Mouse (Mus musculus): ENCODE data around the gene Umodl1. TPM values are rescaled to one million over a fixed set of nuclear protein-coding genes. Genes with fewer than 3 reads are reported as not detected.

Umodl1 gene
- total RNA-seq (2012; rRNA removed) (not detected in 2 replicates), polyA plus RNA-seq (2012; ENCODE audit: insufficient read depth in 1 of 2, insufficient read length in 2 of 2, low read depth in 1 of 2, low replicate concordance in 2 of 2, missing spikeins in 1 of 2) (not detected)

GRCm38 (mm10) chr17:30954340-30954739, at the start of gene Umodl1:
TSS of gene Umodl1 (plus strand) at chr17:30954640.
- TF ChIP-seq ETS1 (IDR thresholded peaks at IDR 0.05; ENCODE audit: low read depth, low read length), result no peak
- TF ChIP-seq CHD2 (IDR thresholded peaks at IDR 0.05; ENCODE audit: low read length), result no peak
- Histone ChIP-seq H3K4me3 (ENCODE audit: control insufficient read depth in 1 of 2, insufficient read depth in 1 of 2, low read depth in 2 of 2, low read length in 2 of 2) (no peak within 1 kb of the TSS), H3K9me3 (replicated peaks; ENCODE audit: insufficient read depth, low read length) (no peaks in the 10 kb centered on the region), H3K9ac (ENCODE audit: control insufficient read depth, low read depth, low read length, poor library complexity, severe bottlenecking) (no peak within 1 kb of the TSS), H3K4me1 (ENCODE audit: control insufficient read depth in 1 of 2, insufficient read depth in 2 of 2, low read length in 2 of 2) (no peaks in the 10 kb centered on the region), H3K27ac (ENCODE audit: control insufficient read depth, low read depth, low read length) (no peak within 1 kb of the TSS), H3K79me2 (ENCODE audit: control insufficient read depth, insufficient read depth, low read length, poor library complexity) (no peaks in the 10 kb centered on the region), H3K27me3 (ENCODE audit: control insufficient read depth in 1 of 2, insufficient read depth in 2 of 2, low read length in 2 of 2) (no peaks in the 10 kb centered on the region), H3K36me3 (ENCODE audit: control insufficient read depth in 1 of 2, insufficient read depth in 2 of 2, low read length in 2 of 2) (no peaks in the 10 kb centered on the region)
- DNase-seq (ENCODE audit: low read depth, low spot score), result no peak

- H3K4me3 ChIP-seq (ENCODE audit: control insufficient read depth in 1 of 2, insufficient read depth in 1 of 2, low read depth in 2 of 2, low read length in 2 of 2), result no peak overlapping the region
- no peak overlapping the region for H3K9ac ChIP-seq (ENCODE audit: control insufficient read depth, low read depth, low read length, poor library complexity, severe bottlenecking)
- no peaks in the 10 kb centered on the region for H3K27me3 ChIP-seq (ENCODE audit: control insufficient read depth in 1 of 2, insufficient read depth in 2 of 2, low read length in 2 of 2)
- H3K4me1 ChIP-seq (ENCODE audit: control insufficient read depth in 1 of 2, insufficient read depth in 2 of 2, low read length in 2 of 2), result no peaks in the 10 kb centered on the region
- no peaks in the 10 kb centered on the region for H3K79me2 ChIP-seq (ENCODE audit: control insufficient read depth, insufficient read depth, low read length, poor library complexity)
- H3K36me3 ChIP-seq (ENCODE audit: control insufficient read depth in 1 of 2, insufficient read depth in 2 of 2, low read length in 2 of 2), result no peaks in the 10 kb centered on the region
- no peak for TF ChIP-seq CTCF (IDR thresholded peaks at IDR 0.05 in 2 of 3, conservative IDR thresholded peaks at IDR 0.05 in 1 of 3; ENCODE audit: control insufficient read depth in 1 of 3, insufficient read depth in 1 of 3, low read depth in 2 of 3, low read length in 3 of 3, poor library complexity in 1 of 3, severe bottlenecking in 1 of 3)
- TF ChIP-seq ELF1 (IDR thresholded peaks at IDR 0.05; ENCODE audit: low read depth, low read length), result no peak
- TF ChIP-seq MYB (IDR thresholded peaks at IDR 0.05; ENCODE audit: low read depth, low read length), result no peak
- no peak for TF ChIP-seq MYC (IDR thresholded peaks at IDR 0.05; ENCODE audit: low read depth, low read length)
- no peak for TF ChIP-seq TAL1 (IDR thresholded peaks at IDR 0.05; ENCODE audit: low read length)
- TF ChIP-seq BHLHE40 (IDR thresholded peaks at IDR 0.05; ENCODE audit: borderline replicate concordance, low read depth, low read length), result no peak
- no peak for TF ChIP-seq CHD2 (IDR thresholded peaks at IDR 0.05; ENCODE audit: low read length)
- TF ChIP-seq USF1 (IDR thresholded peaks at IDR 0.05; ENCODE audit: low read depth, low read length), result no peak
- no peak for TF ChIP-seq KAT2A (conservative IDR thresholded peaks at IDR 0.05; ENCODE audit: low read depth, low read length)
- TF ChIP-seq USF2 (IDR thresholded peaks at IDR 0.05; ENCODE audit: borderline replicate concordance in 1 of 2, insufficient read depth in 1 of 2, low read depth in 1 of 2, low read length in 2 of 2), result no peak
- TF ChIP-seq MXI1 (IDR thresholded peaks at IDR 0.05; ENCODE audit: low read depth, low read length), result no peak
- DNase-seq (ENCODE audit: low read depth, low spot score), result no peak
- no peak overlapping the region for H3K27ac ChIP-seq (ENCODE audit: control insufficient read depth, low read depth, low read length)
- H3K9me3 ChIP-seq (replicated peaks; ENCODE audit: insufficient read depth, low read length), result no peaks in the 10 kb centered on the region
These were observed 46.9 kb upstream of the Umodl1 start for GRCm38 (mm10) chr17:30907577-30907976.

GRCm38 (mm10) chr17:30910866-30911731, 43.3 kb upstream of the Umodl1 start:
- TF ChIP-seq MAZ (IDR thresholded peaks at IDR 0.05; ENCODE audit: low read depth, low read length) (no peak), RCOR1 (IDR thresholded peaks at IDR 0.05; ENCODE audit: low read depth, low read length) (no peak), CHD1 (IDR thresholded peaks at IDR 0.05; ENCODE audit: low read depth, low read length) (no peak), TAL1 (IDR thresholded peaks at IDR 0.05; ENCODE audit: low read length) (no peak), ZMIZ1 (IDR thresholded peaks at IDR 0.05; ENCODE audit: low read depth, low read length) (no peak), MEF2A (IDR thresholded peaks at IDR 0.05; ENCODE audit: extremely low read depth, insufficient replicate concordance, low read depth, low read length, poor library complexity, severe bottlenecking) (no peak), CHD2 (IDR thresholded peaks at IDR 0.05; ENCODE audit: low read length) (no peak), MXI1 (IDR thresholded peaks at IDR 0.05; ENCODE audit: low read depth, low read length) (no peak), ELF1 (IDR thresholded peaks at IDR 0.05; ENCODE audit: low read depth, low read length) (no peak), SIN3A (IDR thresholded peaks at IDR 0.05; ENCODE audit: low read length) (no peak)
- Histone ChIP-seq H3K4me3 (ENCODE audit: control insufficient read depth in 1 of 2, insufficient read depth in 1 of 2, low read depth in 2 of 2, low read length in 2 of 2) (no peak overlapping the region), H3K9me3 (replicated peaks; ENCODE audit: insufficient read depth, low read length) (no peaks in the 10 kb centered on the region), H3K79me2 (ENCODE audit: control insufficient read depth, insufficient read depth, low read length, poor library complexity) (no peaks in the 10 kb centered on the region), H3K4me1 (ENCODE audit: control insufficient read depth in 1 of 2, insufficient read depth in 2 of 2, low read length in 2 of 2) (no peaks in the 10 kb centered on the region), H3K36me3 (ENCODE audit: control insufficient read depth in 1 of 2, insufficient read depth in 2 of 2, low read length in 2 of 2) (no peaks in the 10 kb centered on the region), H3K27me3 (ENCODE audit: control insufficient read depth in 1 of 2, insufficient read depth in 2 of 2, low read length in 2 of 2) (no peaks in the 10 kb centered on the region), H3K27ac (ENCODE audit: control insufficient read depth, low read depth, low read length) (no peak overlapping the region), H3K9ac (ENCODE audit: control insufficient read depth, low read depth, low read length, poor library complexity, severe bottlenecking) (no peak overlapping the region)
- DNase-seq (ENCODE audit: low read depth, low spot score), result no peak

Data from MEL (cell line).